Mouse (Mus musculus) bone marrow macrophage, adult 2 months (primary cell): ENCODE measurements around the gene Crybg2.

Experiments
- CTCF ChIP-seq: IDR thresholded peaks from 2 replicates; pipeline ENCODE4 v1.5.1; 2012; ENCODE audit warnings: low read depth, mild to moderate bottlenecking, low read length, moderate library complexity
- POLR2A ChIP-seq: IDR thresholded peaks from 2 replicates; pipeline ENCODE4 v1.6.1; 2012; ENCODE audit warnings: mild to moderate bottlenecking, low read depth, low read length, borderline replicate concordance

DNA sequence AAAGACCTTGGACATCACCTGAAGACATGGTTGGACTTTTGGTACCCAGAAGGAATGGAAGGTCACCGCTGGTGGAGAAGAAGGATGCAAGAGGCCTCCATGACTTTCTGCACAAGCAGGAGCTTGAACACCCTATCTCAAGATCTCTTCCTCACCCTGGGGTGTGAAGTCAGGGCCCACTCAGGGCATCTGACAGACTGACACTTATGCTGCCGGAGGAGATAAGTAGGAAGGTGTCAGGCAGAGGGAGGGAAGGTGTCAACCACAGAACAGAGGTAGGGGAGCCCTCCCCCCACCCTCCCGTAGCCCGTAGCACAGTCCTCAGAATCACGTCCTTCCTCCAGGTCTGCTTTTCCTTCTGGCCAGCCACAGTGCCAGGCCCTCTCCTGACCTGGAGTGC, 13.0 kb upstream of the Crybg2 start:
- TF ChIP-seq POLR2A (no peak), CTCF (no peak)
